Mouse (Mus musculus) bone marrow, adult 2 months (tissue): ENCODE measurements around the gene Tspan3. TPM values are rescaled to one million over a fixed set of nuclear protein-coding genes. Genes with fewer than 3 reads are reported as not detected.
A peak's percentile ranks its signal among the peaks of the same experiment; 100 is the strongest.

ENCODE experiments used
- H3K27ac ChIP-seq: fragments of 200-500 bp; 2 replicates; pipeline ENCODE4 v1.5.1; 2012; ENCODE audit warnings: low read depth, mild to moderate bottlenecking, control low read depth, inconsistent platforms, low read length; ENCODE audit not compliant: control insufficient read depth, poor library complexity, insufficient read depth
- H3K4me1 ChIP-seq: fragments of 200-500 bp; 2 replicates; pipeline ENCODE4 v1.6.1; 2011; ENCODE audit warnings: low read length; ENCODE audit not compliant: control insufficient read depth, insufficient read depth
- H3K4me3 ChIP-seq: fragments of 200-500 bp; replicated peaks from 2 replicates; pipeline ENCODE3; 2011; ENCODE audit warnings: mild to moderate bottlenecking, low read depth, low read length, control low read depth; ENCODE audit not compliant: control insufficient read depth
- CTCF ChIP-seq: fragments of 200-500 bp; IDR thresholded peaks from 2 replicates; pipeline ENCODE4 v1.5.1; 2011; ENCODE audit warnings: low read length, control low read depth; ENCODE audit not compliant: control insufficient read depth, insufficient read depth
- POLR2A ChIP-seq: fragments of 200-500 bp; IDR thresholded peaks from 2 replicates; pipeline ENCODE4 v1.6.1; 2011; ENCODE audit warnings: low read depth, mild to moderate bottlenecking, control low read depth, low read length, borderline replicate concordance; ENCODE audit not compliant: control insufficient read depth
- WGBS: fragments of 180-500 bp; shearing (Covaris S2); methylation state at CpG from one replicate; pipeline ENCODE4 v1.1.7; 2018; 5-methylcytosine and 5-hydroxymethylcytosine counted together
- polyA plus RNA-seq: library from polyadenylated mRNA; stranded (reverse); fragments of >200 nt; gene quantifications from 2 replicates; pipeline ENCODE4 v1.2.4, GENCODE M21; 2011; ENCODE audit warnings: low replicate concordance; ENCODE audit not compliant: missing spikeins, insufficient read depth, insufficient read length

Gene Tspan3
- polyA plus RNA-seq, 1 experiment: 9.4 TPM

DNA sequence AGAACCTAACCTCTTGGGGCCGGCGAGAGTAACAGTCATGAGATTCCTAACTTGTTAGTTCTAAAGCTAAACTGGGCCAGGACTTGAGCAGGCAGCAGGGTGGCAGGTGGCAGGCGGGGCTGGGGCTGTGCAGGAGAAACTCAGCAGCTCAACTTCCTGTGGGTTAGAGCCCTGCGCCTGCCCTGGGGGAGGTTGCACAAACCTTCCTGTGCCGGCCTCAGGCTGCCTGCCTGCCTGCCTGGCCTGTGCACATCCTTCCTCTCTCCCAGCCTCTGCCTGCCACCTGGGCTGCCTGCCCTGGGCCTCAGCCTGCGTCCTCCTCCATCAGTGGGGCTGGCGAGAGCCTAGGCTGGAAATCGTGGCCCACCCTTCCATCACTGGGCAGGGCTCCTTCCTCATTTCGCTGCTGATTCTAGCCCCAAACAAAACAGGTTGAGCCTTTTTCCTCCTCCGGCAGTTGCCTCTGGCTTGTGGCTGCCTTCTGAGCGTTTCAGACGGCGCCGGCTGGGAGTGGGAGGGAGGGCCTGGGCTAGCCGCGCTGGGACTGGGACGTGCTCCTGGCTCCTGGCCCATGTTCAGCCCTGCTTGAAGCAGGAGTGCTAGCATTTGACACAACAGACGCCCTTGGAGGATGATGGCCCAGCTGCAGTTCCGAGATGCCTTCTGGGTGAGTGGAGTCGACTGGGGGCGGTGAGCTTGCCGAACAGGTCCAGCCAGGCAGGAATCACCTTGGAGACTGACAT, 75.3 kb downstream of the Tspan3 start, which contains the start of gene Pstpip1:
Pstpip1 (plus strand) TSS at position 185 of the 743 bp plus-strand sequence.
- Histone ChIP-seq H3K27ac (peak within 1 kb of the TSS; percentile 89), H3K4me3 (peak within 1 kb of the TSS; percentile 75), H3K4me1 (peaks cover 7% of the 10 kb centered on the region)
- WGBS: 2% methylated on average over 22 of the region's 22 CpGs
- TF ChIP-seq POLR2A (peak; percentile 94), CTCF (peak; percentile 1; the same call in 1 of the 2 replicates)

DNA sequence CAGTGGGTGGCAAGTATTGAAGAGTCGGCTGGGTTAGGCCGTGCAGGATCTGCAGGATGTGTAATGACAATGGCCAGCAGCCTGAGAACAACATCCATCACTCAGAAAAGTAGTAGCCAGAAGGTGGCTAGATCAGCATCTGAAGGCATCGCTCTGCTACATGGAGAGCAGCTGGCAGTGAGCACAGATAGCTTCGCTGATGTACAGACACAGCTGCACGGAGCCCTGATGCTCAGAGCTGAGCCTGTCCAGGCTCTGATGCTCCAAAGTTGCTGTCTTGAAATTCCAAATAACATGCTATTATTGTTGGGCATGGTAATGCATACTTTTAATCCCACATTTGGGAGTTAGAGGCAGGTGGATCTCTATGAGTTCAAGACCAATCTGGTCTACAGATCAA, 78.8 kb downstream of the Tspan3 start:
- Histone ChIP-seq H3K4me1 (peaks cover 2% of the 10 kb centered on the region), H3K4me3 (no peak overlapping the region), H3K27ac (no peak overlapping the region)
- 81% methylated on average over 5 of the region's 5 CpGs for WGBS
- TF ChIP-seq CTCF (no peak), POLR2A (no peak)

Other genes with a start within 250 kb of the Tspan3 start
- gene Scaper, start 227.4 kb downstream of the Tspan3 start, polyA plus RNA-seq: 11.6 and 29.4 TPM in 2 replicates
- not detected in 2 replicates for gene 4930563M21Rik, start 154.9 kb downstream of the Tspan3 start, polyA plus RNA-seq
- 3.1 and 10.1 TPM in 2 replicates for gene Rcn2, start 123.6 kb downstream of the Tspan3 start, polyA plus RNA-seq
- 63.2 and 115 TPM in 2 replicates for gene Pstpip1, start 75.5 kb downstream of the Tspan3 start, polyA plus RNA-seq